Mouse (Mus musculus) lung, postnatal 10 days (tissue): ENCODE data around the gene Reps1.

Experiments used
- DNase-seq: peaks from one replicate; pipeline ENCODE4 v3.0.0; 2021

Gene Reps1

GRCm38 (mm10) chr10:18147224-18147623 lies 91.6 kb downstream of the Reps1 start:
- DNase-seq = no peak

- no peak for DNase-seq
Measured at GRCm38 (mm10) chr10:18162435-18162971, 106.8 kb downstream of the Reps1 start.
